Mouse (Mus musculus) forebrain, embryonic 15.5 days (tissue): ENCODE measurements around the gene Vash1. TPM values are rescaled to one million over a fixed set of nuclear protein-coding genes. Genes with fewer than 3 reads are reported as not detected.

Experiments
- ATAC-seq: fragments of 200-750 bp; cut with Nextera tagmentation; replicated peaks from 2 replicates; pipeline ENCODE4 v1.8.0; 2017; ENCODE audit warnings: mild to moderate bottlenecking, moderate TSS enrichment, moderate library complexity
- H3K27ac ChIP-seq: fragments of 300-500 bp; sonication (generic); replicated peaks from 2 replicates; pipeline ENCODE4 v1.5.1; 2015; ENCODE audit warnings: mild to moderate bottlenecking, inconsistent platforms
- H3K27me3 ChIP-seq: fragments of 300-500 bp; sonication (generic); 2 replicates; pipeline ENCODE4 v1.6.1; 2015; ENCODE audit warnings: inconsistent platforms
- H3K36me3 ChIP-seq: fragments of 300-500 bp; sonication (generic); 2 replicates; pipeline ENCODE4 v1.6.1; 2015; ENCODE audit warnings: mild to moderate bottlenecking, inconsistent platforms
- H3K4me1 ChIP-seq: fragments of 300-500 bp; sonication (generic); 2 replicates; pipeline ENCODE4 v1.6.1; 2015; ENCODE audit warnings: inconsistent platforms
- H3K4me2 ChIP-seq: fragments of 300-500 bp; sonication (generic); replicated peaks from 2 replicates; pipeline ENCODE4 v1.6.1; 2015; ENCODE audit warnings: mild to moderate bottlenecking, inconsistent platforms
- H3K4me3 ChIP-seq: fragments of 300-500 bp; sonication (generic); 2 replicates; pipeline ENCODE4 v1.5.1; 2015; ENCODE audit warnings: mild to moderate bottlenecking, inconsistent platforms
- H3K9ac ChIP-seq: fragments of 300-500 bp; sonication (generic); replicated peaks from 2 replicates; pipeline ENCODE4 v1.6.1; 2015; ENCODE audit warnings: mild to moderate bottlenecking, inconsistent platforms
- H3K9me3 ChIP-seq: fragments of 300-500 bp; sonication (generic); 2 replicates; pipeline ENCODE4 v1.6.1; 2016; ENCODE audit warnings: inconsistent platforms
- WGBS: fragments of 180-500 bp; shearing (Covaris S2); methylation state at CpG from one replicate; pipeline ENCODE4 v1.1.7; 2015; ENCODE audit warnings: mixed read lengths; 5-methylcytosine and 5-hydroxymethylcytosine counted together
- polyA plus RNA-seq: library from polyadenylated mRNA; unstranded; fragments of >200 nt; fragmentation: Nextera tagmentation; extraction: Ambion mirVana; gene quantifications from 2 replicates; pipeline ENCODE4 v1.2.1, GENCODE M21; 2015

Vash1 gene
- polyA plus RNA-seq: 42.8 and 50.9 TPM in 2 replicates

GRCm38 (mm10) chr12:86678591-86679545 lies at the start of gene Vash1:
Gene Vash1, plus strand, starts transcription at chr12:86678700.
- WGBS: under 1% methylated on average over 82 of the region's 94 CpGs
- Histone ChIP-seq H3K27ac (peak within 1 kb of the TSS; percentile 96), H3K9me3 (no peaks in the 10 kb centered on the region), H3K27me3 (no peaks in the 10 kb centered on the region), H3K4me1 (peaks cover 32% of the 10 kb centered on the region), H3K4me3 (peak within 1 kb of the TSS; percentile 69), H3K36me3 (no peaks in the 10 kb centered on the region), H3K9ac (peak within 1 kb of the TSS; percentile 99), H3K4me2 (peak within 1 kb of the TSS; percentile 76)
- ATAC-seq: peak; percentile 83

GRCm38 (mm10) chr12:86628783-86629172 lies 49.7 kb upstream of the Vash1 start:
- no peak overlapping the region for H3K4me3 ChIP-seq
- no peaks in the 10 kb centered on the region for H3K4me1 ChIP-seq
- no peaks in the 10 kb centered on the region for H3K36me3 ChIP-seq
- no peaks in the 10 kb centered on the region for H3K27me3 ChIP-seq
- H3K9me3 ChIP-seq: no peaks in the 10 kb centered on the region
- no peak overlapping the region for H3K27ac ChIP-seq
- ATAC-seq: no peak
- H3K4me2 ChIP-seq: no peak overlapping the region
- WGBS: 82% methylated on average over 6 of the region's 6 CpGs
- no peak overlapping the region for H3K9ac ChIP-seq

GRCm38 (mm10) chr12:86641763-86642162 lies 36.7 kb upstream of the Vash1 start:
- Histone ChIP-seq H3K27me3 (no peaks in the 10 kb centered on the region), H3K9me3 (no peaks in the 10 kb centered on the region), H3K4me2 (no peak overlapping the region), H3K4me3 (no peak overlapping the region), H3K27ac (no peak overlapping the region), H3K4me1 (peaks cover 15% of the 10 kb centered on the region), H3K36me3 (no peaks in the 10 kb centered on the region), H3K9ac (no peak overlapping the region)
- WGBS: 33% methylated on average over 8 of the region's 8 CpGs
- no peak for ATAC-seq

DNA sequence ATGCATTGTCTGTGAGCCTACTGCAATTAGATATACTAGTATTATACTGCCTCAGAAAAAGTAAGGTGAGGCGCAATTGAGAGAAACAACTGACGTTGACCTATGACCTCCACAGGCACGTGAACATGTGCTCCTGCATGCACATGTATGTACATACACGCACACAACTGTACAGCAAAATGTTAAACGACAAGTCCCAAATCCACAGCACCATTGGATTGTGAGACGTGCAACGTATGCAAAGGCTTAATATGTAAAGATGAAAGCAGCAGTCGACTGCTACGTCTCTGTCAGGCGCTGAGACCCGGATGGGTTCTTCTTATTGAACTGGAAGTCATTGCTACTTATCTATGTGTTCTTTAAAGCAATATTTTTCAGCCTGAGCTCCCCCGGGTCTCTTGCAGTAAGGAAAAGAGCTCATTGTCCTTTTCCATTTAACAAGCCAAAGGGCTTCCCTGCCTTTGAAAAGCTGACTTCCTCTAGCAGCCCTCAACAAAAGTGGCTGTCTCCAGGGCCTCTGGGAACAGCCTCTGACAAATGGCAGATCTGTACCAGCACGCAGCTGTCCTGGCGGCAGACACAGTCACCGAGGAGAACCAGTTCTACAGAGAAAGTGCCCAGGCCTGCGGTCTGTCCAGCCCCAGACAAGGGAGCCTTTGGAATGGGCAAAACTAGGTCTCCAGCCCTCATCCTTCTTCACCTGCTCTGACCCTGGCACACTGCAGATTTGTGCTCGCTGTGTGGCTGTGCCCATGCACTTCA lies 33.8 kb upstream of the Vash1 start:
- H3K27ac ChIP-seq: 0 out of 2 replicates have a peak overlapping the region, but pooled peaks have one; percentile 14
- ATAC-seq: 0 out of 2 replicates have a peak, but pooled peaks have one; percentile 24
- H3K4me3 ChIP-seq: no peak overlapping the region
- 53% methylated on average over 17 of the region's 17 CpGs for WGBS
- H3K4me1 ChIP-seq: peaks cover 23% of the 10 kb centered on the region
- no peak overlapping the region for H3K4me2 ChIP-seq
- H3K27me3 ChIP-seq: no peaks in the 10 kb centered on the region
- no peaks in the 10 kb centered on the region for H3K9me3 ChIP-seq
- no peaks in the 10 kb centered on the region for H3K36me3 ChIP-seq
- no peak overlapping the region for H3K9ac ChIP-seq

- no peak for ATAC-seq
- Histone ChIP-seq H3K4me1 (peaks cover 23% of the 10 kb centered on the region), H3K9me3 (no peaks in the 10 kb centered on the region), H3K4me3 (no peak overlapping the region), H3K9ac (no peak overlapping the region), H3K4me2 (no peak overlapping the region), H3K36me3 (no peaks in the 10 kb centered on the region), H3K27me3 (no peaks in the 10 kb centered on the region), H3K27ac (no peak overlapping the region)
- WGBS: 88% methylated on average over 5 of the region's 5 CpGs
These were observed 33.0 kb upstream of the Vash1 start for GRCm38 (mm10) chr12:86645494-86645893.

GRCm38 (mm10) chr12:86646831-86647230 lies 31.7 kb upstream of the Vash1 start:
- Histone ChIP-seq H3K9ac (no peak overlapping the region), H3K36me3 (no peaks in the 10 kb centered on the region), H3K9me3 (no peaks in the 10 kb centered on the region), H3K27ac (peak overlapping the region; percentile 46), H3K4me2 (peak overlapping the region; percentile 4; the same call in 1 of the 2 replicates), H3K27me3 (no peaks in the 10 kb centered on the region), H3K4me1 (peaks cover 23% of the 10 kb centered on the region), H3K4me3 (no peak overlapping the region)
- 25% methylated on average over 9 of the region's 9 CpGs for WGBS
- no peak for ATAC-seq

- H3K4me3 ChIP-seq: no peak overlapping the region
- ATAC-seq: peak; percentile 57
- peaks cover 27% of the 10 kb centered on the region for H3K4me1 ChIP-seq
- peak overlapping the region; percentile 4; the same call in 1 of the 2 replicates for H3K4me2 ChIP-seq
- 9% methylated on average over 9 of the region's 9 CpGs for WGBS
- no peaks in the 10 kb centered on the region for H3K36me3 ChIP-seq
- H3K27me3 ChIP-seq: no peaks in the 10 kb centered on the region
- no peaks in the 10 kb centered on the region for H3K9me3 ChIP-seq
- H3K9ac ChIP-seq: no peak overlapping the region
- peak overlapping the region; percentile 46 for H3K27ac ChIP-seq
These were observed 31.2 kb upstream of the Vash1 start for GRCm38 (mm10) chr12:86647279-86647678.

DNA sequence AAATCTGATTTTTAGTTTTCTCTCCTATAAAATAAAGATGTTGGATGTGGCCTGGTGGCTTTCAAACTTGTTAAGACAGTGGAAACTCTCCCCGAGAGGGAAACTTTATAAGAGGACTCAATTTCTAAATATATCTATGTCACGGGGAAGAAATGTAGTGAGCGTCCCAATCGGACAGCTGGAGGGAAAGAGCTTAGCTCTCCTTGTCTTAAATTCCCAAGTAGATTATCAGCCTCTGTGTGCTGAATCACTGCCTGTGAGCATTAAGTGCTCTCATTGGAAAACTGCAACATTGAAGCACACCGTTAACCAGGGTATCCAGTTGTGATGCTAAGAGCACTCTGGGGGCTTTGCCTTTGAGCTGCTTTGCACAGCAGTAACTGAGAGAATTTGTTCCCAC lies 30.8 kb upstream of the Vash1 start:
- Histone ChIP-seq H3K36me3 (no peaks in the 10 kb centered on the region), H3K9ac (no peak overlapping the region), H3K27ac (peak overlapping the region; percentile 46; the same call in 1 of the 2 replicates), H3K9me3 (no peaks in the 10 kb centered on the region), H3K27me3 (no peaks in the 10 kb centered on the region), H3K4me2 (no peak overlapping the region), H3K4me1 (peaks cover 32% of the 10 kb centered on the region), H3K4me3 (no peak overlapping the region)
- ATAC-seq: no peak
- WGBS: 45% methylated on average over 5 of the region's 5 CpGs

DNA sequence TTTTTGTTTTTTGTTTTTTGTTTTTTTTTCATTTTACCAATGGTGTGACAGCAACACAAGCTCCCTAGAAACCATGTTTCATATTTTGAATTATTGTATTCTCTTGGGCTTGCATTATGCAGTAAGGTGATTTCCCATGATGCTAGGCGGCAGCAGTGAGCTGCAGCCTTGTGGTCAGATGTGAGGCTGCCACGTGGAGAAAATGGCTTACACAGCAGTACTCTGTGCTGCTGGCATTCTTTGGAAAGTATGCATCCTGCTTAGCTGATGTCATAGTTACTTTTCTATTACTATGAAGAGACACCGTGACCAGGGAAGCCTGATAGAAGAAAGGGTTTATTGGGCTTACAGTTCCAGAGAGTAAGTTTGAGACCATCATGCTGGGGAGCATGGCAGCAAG lies 30.0 kb upstream of the Vash1 start:
- H3K4me3 ChIP-seq: no peak overlapping the region
- no peak overlapping the region for H3K4me2 ChIP-seq
- 67% methylated on average over 3 of the region's 3 CpGs for WGBS
- H3K9me3 ChIP-seq: no peaks in the 10 kb centered on the region
- H3K4me1 ChIP-seq: peaks cover 33% of the 10 kb centered on the region
- H3K27me3 ChIP-seq: no peaks in the 10 kb centered on the region
- no peak overlapping the region for H3K9ac ChIP-seq
- ATAC-seq: no peak
- no peaks in the 10 kb centered on the region for H3K36me3 ChIP-seq
- no peak overlapping the region for H3K27ac ChIP-seq

DNA sequence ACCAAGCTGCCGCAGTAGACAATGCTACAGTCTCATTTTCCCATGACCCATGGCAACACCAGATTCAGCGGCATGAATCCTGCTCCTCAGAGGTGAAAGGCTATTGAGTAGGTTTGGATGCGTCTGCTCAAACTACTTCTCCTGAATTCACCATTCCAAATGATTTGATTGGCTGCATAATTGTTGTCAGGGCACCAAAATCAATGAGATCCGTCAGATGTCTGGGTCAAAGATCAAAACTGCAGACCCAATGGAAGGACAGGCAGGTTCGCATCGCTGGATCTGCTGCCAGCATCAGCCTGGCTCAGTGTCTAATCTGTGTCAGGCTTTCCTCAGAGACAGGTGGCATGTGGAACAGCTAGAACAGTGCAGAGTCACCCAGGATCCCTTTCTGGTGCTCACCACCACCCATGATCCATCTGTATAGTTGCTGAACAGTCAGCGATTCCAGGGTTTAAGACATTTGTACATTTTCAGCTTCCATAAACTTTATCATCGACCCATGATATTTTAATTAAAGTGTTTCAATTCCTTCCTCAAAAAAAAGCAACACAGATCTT lies 27.1 kb upstream of the Vash1 start:
- Histone ChIP-seq H3K4me3 (no peak overlapping the region), H3K9me3 (no peaks in the 10 kb centered on the region), H3K9ac (no peak overlapping the region), H3K27ac (no peak overlapping the region), H3K4me2 (no peak overlapping the region), H3K27me3 (no peaks in the 10 kb centered on the region), H3K36me3 (no peaks in the 10 kb centered on the region), H3K4me1 (peaks cover 25% of the 10 kb centered on the region)
- WGBS: 89% methylated on average over 8 of the region's 8 CpGs
- ATAC-seq: no peak

GRCm38 (mm10) chr12:86652570-86653041 lies 25.9 kb upstream of the Vash1 start:
- Histone ChIP-seq H3K4me3 (no peak overlapping the region), H3K9ac (no peak overlapping the region), H3K27ac (peak overlapping the region; percentile 74), H3K9me3 (no peaks in the 10 kb centered on the region), H3K4me1 (peaks cover 14% of the 10 kb centered on the region), H3K36me3 (no peaks in the 10 kb centered on the region), H3K4me2 (no peak overlapping the region), H3K27me3 (no peaks in the 10 kb centered on the region)
- peak; percentile 85 for ATAC-seq
- WGBS: 13% methylated on average over 4 of the region's 4 CpGs
